Mouse (Mus musculus): ENCODE data around the gene Vps18. TPM values are rescaled to one million over a fixed set of nuclear protein-coding genes. Genes with fewer than 3 reads are reported as not detected.
A peak's percentile ranks its signal among the peaks of the same experiment; 100 is the strongest.

The Vps18 gene
- polyA plus RNA-seq, 1 experiment, result 37.8 TPM

GRCm38 (mm10) chr2:119292281-119292680 lies 3.7 kb downstream of the Vps18 start:
- H3K4me1 ChIP-seq (ENCODE audit: control insufficient read depth, insufficient read depth, low read length), result peaks cover 38% of the 10 kb centered on the region
- no peaks in the 10 kb centered on the region for H3K27me3 ChIP-seq (ENCODE audit: control insufficient read depth, insufficient read depth, low read length)
- no peak overlapping the region for H3K4me3 ChIP-seq (replicated peaks; ENCODE audit: insufficient read depth, low read depth, low read length)
- no peak for TF ChIP-seq POLR2A (IDR thresholded peaks at IDR 0.05; ENCODE audit: borderline replicate concordance, insufficient read depth, low read length)
- TF ChIP-seq CTCF (IDR thresholded peaks at IDR 0.05; ENCODE audit: borderline replicate concordance, insufficient read depth, low read depth, low read length), result no peak
- peak in 1 of 2 experiments; percentile 25 for DNase-seq
- WGBS, result 74% methylated on average over 5 of the region's 5 CpGs
- no peak overlapping the region for H3K27ac ChIP-seq (ENCODE audit: insufficient read depth, low read length)

- TF ChIP-seq POLR2A (IDR thresholded peaks at IDR 0.05; ENCODE audit: borderline replicate concordance, insufficient read depth, low read length) (no peak), CTCF (IDR thresholded peaks at IDR 0.05; ENCODE audit: borderline replicate concordance, insufficient read depth, low read depth, low read length) (no peak)
- WGBS, result 26% methylated on average over 17 of the region's 17 CpGs
- H3K4me3 ChIP-seq (replicated peaks; ENCODE audit: insufficient read depth, low read depth, low read length), result no peak overlapping the region
- H3K27ac ChIP-seq (ENCODE audit: insufficient read depth, low read length), result peak overlapping the region; percentile 69
- peak; percentile 81 to 85 for DNase-seq
- peaks cover 33% of the 10 kb centered on the region for H3K4me1 ChIP-seq (ENCODE audit: control insufficient read depth, insufficient read depth, low read length)
- H3K27me3 ChIP-seq (ENCODE audit: control insufficient read depth, insufficient read depth, low read length), result no peaks in the 10 kb centered on the region
Observed at GRCm38 (mm10) chr2:119292852-119293251, 4.3 kb downstream of the Vps18 start.

GRCm38 (mm10) chr2:119293311-119293710 lies 4.8 kb downstream of the Vps18 start:
- H3K27me3 ChIP-seq (ENCODE audit: control insufficient read depth, insufficient read depth, low read length), result no peaks in the 10 kb centered on the region
- H3K4me3 ChIP-seq (replicated peaks; ENCODE audit: insufficient read depth, low read depth, low read length), result peak overlapping the region; percentile 2
- H3K27ac ChIP-seq (ENCODE audit: insufficient read depth, low read length), result peak overlapping the region; percentile 69
- 43% methylated on average over 17 of the region's 17 CpGs for WGBS
- TF ChIP-seq CTCF (IDR thresholded peaks at IDR 0.05; ENCODE audit: borderline replicate concordance, insufficient read depth, low read depth, low read length) (no peak), POLR2A (IDR thresholded peaks at IDR 0.05; ENCODE audit: borderline replicate concordance, insufficient read depth, low read length) (no peak)
- DNase-seq, result no peak
- peaks cover 32% of the 10 kb centered on the region for H3K4me1 ChIP-seq (ENCODE audit: control insufficient read depth, insufficient read depth, low read length)

GRCm38 (mm10) chr2:119293776-119294390 lies 5.3 kb downstream of the Vps18 start:
- Histone ChIP-seq H3K4me3 (replicated peaks; ENCODE audit: insufficient read depth, low read depth, low read length) (peak overlapping the region; percentile 21), H3K4me1 (ENCODE audit: control insufficient read depth, insufficient read depth, low read length) (peaks cover 35% of the 10 kb centered on the region), H3K27me3 (ENCODE audit: control insufficient read depth, insufficient read depth, low read length) (no peaks in the 10 kb centered on the region), H3K27ac (ENCODE audit: insufficient read depth, low read length) (peak overlapping the region; percentile 69)
- peak; percentile 80 to 85 for DNase-seq
- TF ChIP-seq POLR2A (IDR thresholded peaks at IDR 0.05; ENCODE audit: borderline replicate concordance, insufficient read depth, low read length) (no peak), CTCF (IDR thresholded peaks at IDR 0.05; ENCODE audit: borderline replicate concordance, insufficient read depth, low read depth, low read length) (no peak)
- WGBS, result 12% methylated on average over 34 of the region's 34 CpGs

GRCm38 (mm10) chr2:119294411-119294810 lies 5.9 kb downstream of the Vps18 start:
- H3K27me3 ChIP-seq (ENCODE audit: control insufficient read depth, insufficient read depth, low read length), result no peaks in the 10 kb centered on the region
- TF ChIP-seq POLR2A (IDR thresholded peaks at IDR 0.05; ENCODE audit: borderline replicate concordance, insufficient read depth, low read length) (no peak), CTCF (IDR thresholded peaks at IDR 0.05; ENCODE audit: borderline replicate concordance, insufficient read depth, low read depth, low read length) (no peak)
- peak overlapping the region; percentile 69 for H3K27ac ChIP-seq (ENCODE audit: insufficient read depth, low read length)
- peaks cover 38% of the 10 kb centered on the region for H3K4me1 ChIP-seq (ENCODE audit: control insufficient read depth, insufficient read depth, low read length)
- H3K4me3 ChIP-seq (replicated peaks; ENCODE audit: insufficient read depth, low read depth, low read length), result peak overlapping the region; percentile 21
- 31% methylated on average over 18 of the region's 18 CpGs for WGBS
- DNase-seq, result peak in 1 of 2 experiments; percentile 58

- DNase-seq, result no peak
- whole genome bisulfite sequencing, result 68% methylated on average over 12 of the region's 12 CpGs
- TF ChIP-seq POLR2A (IDR thresholded peaks at IDR 0.05; ENCODE audit: borderline replicate concordance, insufficient read depth, low read length), result no peak
- no peak for TF ChIP-seq CTCF (IDR thresholded peaks at IDR 0.05; ENCODE audit: borderline replicate concordance, insufficient read depth, low read depth, low read length)
- peaks cover 46% of the 10 kb centered on the region for H3K4me1 ChIP-seq (ENCODE audit: control insufficient read depth, insufficient read depth, low read length)
- no peak overlapping the region for H3K4me3 ChIP-seq (replicated peaks; ENCODE audit: insufficient read depth, low read depth, low read length)
- H3K27ac ChIP-seq (ENCODE audit: insufficient read depth, low read length), result no peak overlapping the region
- H3K27me3 ChIP-seq (ENCODE audit: control insufficient read depth, insufficient read depth, low read length), result no peaks in the 10 kb centered on the region
Observed at GRCm38 (mm10) chr2:119296756-119297155, 8.2 kb downstream of the Vps18 start.

- DNase-seq, result no peak
- H3K4me3 ChIP-seq (replicated peaks; ENCODE audit: insufficient read depth, low read depth, low read length), result no peak overlapping the region
- 92% methylated on average over 19 of the region's 19 CpGs for WGBS
- H3K27ac ChIP-seq (ENCODE audit: insufficient read depth, low read length), result no peak overlapping the region
- TF ChIP-seq CTCF (IDR thresholded peaks at IDR 0.05; ENCODE audit: borderline replicate concordance, insufficient read depth, low read depth, low read length) (no peak), POLR2A (IDR thresholded peaks at IDR 0.05; ENCODE audit: borderline replicate concordance, insufficient read depth, low read length) (no peak)
- H3K4me1 ChIP-seq (ENCODE audit: control insufficient read depth, insufficient read depth, low read length), result peaks cover 42% of the 10 kb centered on the region
- no peaks in the 10 kb centered on the region for H3K27me3 ChIP-seq (ENCODE audit: control insufficient read depth, insufficient read depth, low read length)
Observed at GRCm38 (mm10) chr2:119297506-119297905, 9.0 kb downstream of the Vps18 start.

GRCm38 (mm10) chr2:119298330-119298729 lies 9.8 kb downstream of the Vps18 start:
- TF ChIP-seq CTCF (IDR thresholded peaks at IDR 0.05; ENCODE audit: borderline replicate concordance, insufficient read depth, low read depth, low read length), result peak; percentile 88
- TF ChIP-seq POLR2A (IDR thresholded peaks at IDR 0.05; ENCODE audit: borderline replicate concordance, insufficient read depth, low read length), result no peak
- Histone ChIP-seq H3K4me1 (ENCODE audit: control insufficient read depth, insufficient read depth, low read length) (peaks cover 35% of the 10 kb centered on the region), H3K4me3 (replicated peaks; ENCODE audit: insufficient read depth, low read depth, low read length) (no peak overlapping the region), H3K27ac (ENCODE audit: insufficient read depth, low read length) (no peak overlapping the region), H3K27me3 (ENCODE audit: control insufficient read depth, insufficient read depth, low read length) (no peaks in the 10 kb centered on the region)
- peak; percentile 71 to 74 for DNase-seq
- WGBS, result 36% methylated on average over 5 of the region's 5 CpGs
